Mouse (Mus musculus) brain, embryonic 14.5 days (tissue): ENCODE results near the gene Rergl.

Experiments
- CTCF ChIP-seq: fragments of 200-500 bp; IDR thresholded peaks from 2 replicates; pipeline ENCODE4 v1.5.1; 2012; ENCODE audit warnings: inconsistent platforms, mild to moderate bottlenecking, moderate library complexity, borderline replicate concordance; ENCODE audit not compliant: insufficient read depth, insufficient read length; ENCODE audit errors: extremely low read depth
- POLR2A ChIP-seq: fragments of 200-500 bp; IDR thresholded peaks from 2 replicates; pipeline ENCODE4 v1.6.1; 2012; ENCODE audit warnings: mild to moderate bottlenecking, inconsistent platforms, borderline replicate concordance; ENCODE audit not compliant: poor library complexity, insufficient read depth, insufficient read length, severe bottlenecking; ENCODE audit errors: extremely low read depth

DNA sequence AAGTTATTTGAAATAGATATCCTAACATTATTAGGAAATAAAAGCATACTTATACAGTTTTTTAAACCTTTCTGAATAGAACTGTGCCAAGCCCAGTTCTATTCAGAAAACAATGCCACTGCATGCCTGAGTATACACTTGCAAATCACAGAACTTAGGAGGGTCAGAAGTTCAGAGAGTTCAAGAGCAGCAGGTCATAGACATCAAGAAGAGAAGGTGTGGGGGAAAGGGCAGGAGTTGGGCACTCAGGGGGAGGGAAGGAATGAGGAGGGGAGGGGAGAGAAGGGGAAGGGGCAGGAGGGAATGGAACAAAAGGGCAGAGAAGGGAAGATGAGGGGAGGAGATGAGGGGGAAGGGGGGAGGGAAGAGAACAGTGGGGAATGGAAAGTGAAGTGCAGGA, 23.6 kb upstream of the Rergl start:
- TF ChIP-seq CTCF (no peak), POLR2A (no peak)
